Mouse (Mus musculus) embryonic facial prominence, embryonic 13.5 days (tissue): ENCODE measurements at regions not wholly inside any gene's neighbourhood (a gene's known extent, or its start where the extent isn't known, plus 50 kb on each side); places are given as distances from the start of the nearest gene placed in this dataset.

Experiments used
- ATAC-seq: fragments of 200-750 bp; cut with Nextera tagmentation; 2 replicates; pipeline ENCODE4 v1.8.0; 2017; ENCODE audit warnings: low read depth; ENCODE audit not compliant: insufficient number of reproducible peaks, insufficient read depth, low FRiP score, low TSS enrichment
- H3K27ac ChIP-seq: fragments of 300-500 bp; sonication (generic); 2 replicates; pipeline ENCODE4 v1.5.1; 2015; ENCODE audit warnings: moderate library complexity, mild to moderate bottlenecking, inconsistent platforms
- H3K27me3 ChIP-seq: fragments of 300-500 bp; sonication (generic); 2 replicates; pipeline ENCODE4 v1.6.1; 2015; ENCODE audit warnings: mild to moderate bottlenecking, inconsistent platforms
- H3K36me3 ChIP-seq: fragments of 300-500 bp; sonication (generic); 2 replicates; pipeline ENCODE4 v1.6.1; 2015; ENCODE audit warnings: mild to moderate bottlenecking, inconsistent platforms
- H3K4me1 ChIP-seq: fragments of 300-500 bp; sonication (generic); 2 replicates; pipeline ENCODE4 v1.6.1; 2015; ENCODE audit warnings: inconsistent platforms
- H3K4me2 ChIP-seq: fragments of 300-500 bp; sonication (generic); 2 replicates; pipeline ENCODE4 v1.6.1; 2015; ENCODE audit warnings: moderate library complexity, mild to moderate bottlenecking, inconsistent platforms
- H3K4me3 ChIP-seq: fragments of 300-500 bp; sonication (generic); 2 replicates; pipeline ENCODE4 v1.5.1; 2015; ENCODE audit warnings: mild to moderate bottlenecking, inconsistent platforms
- H3K9ac ChIP-seq: fragments of 300-500 bp; sonication (generic); 2 replicates; pipeline ENCODE4 v1.6.1; 2015; ENCODE audit warnings: mild to moderate bottlenecking, inconsistent platforms
- H3K9me3 ChIP-seq: fragments of 300-500 bp; sonication (generic); 2 replicates; pipeline ENCODE4 v1.6.1; 2016; ENCODE audit warnings: inconsistent platforms
- WGBS: fragments of 180-500 bp; shearing (Covaris S2); methylation state at CpG from one replicate; pipeline ENCODE4 v1.1.7; 2015; ENCODE audit warnings: mixed read lengths; 5-methylcytosine and 5-hydroxymethylcytosine counted together

- no peak for ATAC-seq
- no peak overlapping the region for H3K4me2 ChIP-seq
- H3K9me3 ChIP-seq, result no peaks in the 10 kb centered on the region
- peaks cover 3% of the 10 kb centered on the region; the same call in 1 of the 2 replicates for H3K4me1 ChIP-seq
- no peaks in the 10 kb centered on the region for H3K27me3 ChIP-seq
- 83% methylated on average over 4 of the region's 4 CpGs for WGBS
- H3K4me3 ChIP-seq, result no peak overlapping the region
- H3K36me3 ChIP-seq, result no peaks in the 10 kb centered on the region
- H3K27ac ChIP-seq, result no peak overlapping the region
- no peak overlapping the region for H3K9ac ChIP-seq
Observed at GRCm38 (mm10) chr9:51525906-51526305, 197.2 kb upstream of the 1810046K07Rik start.

- Histone ChIP-seq H3K27me3 (no peaks in the 10 kb centered on the region), H3K9ac (no peak overlapping the region), H3K4me1 (no peaks in the 10 kb centered on the region), H3K27ac (no peak overlapping the region), H3K4me3 (no peak overlapping the region), H3K4me2 (no peak overlapping the region), H3K36me3 (no peaks in the 10 kb centered on the region), H3K9me3 (no peaks in the 10 kb centered on the region)
- ATAC-seq, result no peak
- 47% methylated on average over 2 of the region's 2 CpGs for WGBS
Observed at GRCm38 (mm10) chr9:51538894-51539293, 210.2 kb upstream of the 1810046K07Rik start.

GRCm38 (mm10) chr9:51541940-51542339 is 213.2 kb upstream of the 1810046K07Rik start:
- Histone ChIP-seq H3K36me3 (no peaks in the 10 kb centered on the region), H3K4me1 (no peaks in the 10 kb centered on the region), H3K4me3 (no peak overlapping the region), H3K9me3 (no peaks in the 10 kb centered on the region), H3K4me2 (no peak overlapping the region), H3K27me3 (no peaks in the 10 kb centered on the region), H3K27ac (no peak overlapping the region), H3K9ac (no peak overlapping the region)
- no peak for ATAC-seq
- 82% methylated on average over 3 of the region's 3 CpGs for WGBS

DNA sequence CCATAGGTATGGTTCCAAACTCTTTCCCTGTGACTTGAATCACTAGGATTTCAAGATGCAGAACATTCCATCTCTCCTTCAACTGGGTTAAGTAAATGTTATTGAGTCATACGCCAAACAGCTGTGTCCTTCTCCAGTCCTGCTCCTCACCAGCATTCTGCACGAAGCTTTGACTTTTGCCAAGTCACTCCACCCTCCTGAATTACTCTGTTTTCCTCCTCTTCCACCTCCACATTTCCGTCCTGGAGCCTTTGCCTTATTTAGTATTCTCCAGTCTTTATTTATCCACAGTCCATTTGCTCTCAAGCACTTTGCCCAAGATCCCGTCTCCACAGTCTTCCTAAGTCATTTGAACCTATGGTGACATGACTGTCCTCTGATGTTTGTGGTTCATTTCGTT is 193.1 kb upstream of the Arhgap20 start:
- Histone ChIP-seq H3K27ac (no peak overlapping the region), H3K9ac (no peak overlapping the region), H3K4me1 (no peaks in the 10 kb centered on the region), H3K36me3 (no peaks in the 10 kb centered on the region), H3K27me3 (no peaks in the 10 kb centered on the region), H3K4me2 (no peak overlapping the region), H3K9me3 (no peaks in the 10 kb centered on the region), H3K4me3 (no peak overlapping the region)
- no peak for ATAC-seq
- 78% methylated on average over 5 of the region's 5 CpGs for WGBS

DNA sequence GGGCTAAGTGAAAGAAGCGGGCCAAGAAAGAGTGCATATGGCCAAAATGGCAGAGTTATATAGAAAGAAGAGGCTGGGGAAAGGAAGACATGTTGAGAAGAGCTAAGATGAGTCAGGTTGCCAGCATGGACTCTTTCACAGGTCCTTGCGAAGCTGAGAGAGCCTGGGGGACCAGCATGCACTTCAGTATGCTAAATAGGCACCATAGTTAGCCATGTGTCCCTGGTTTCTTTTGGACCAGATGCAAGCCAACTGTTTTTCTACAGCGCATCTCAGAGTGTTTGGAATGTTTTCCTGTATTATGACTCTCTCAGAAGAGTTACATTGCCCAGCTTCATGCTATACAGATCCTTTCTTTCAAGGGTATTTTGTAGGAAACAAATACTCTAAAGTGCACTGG is 183.5 kb upstream of the Arhgap20 start:
- Histone ChIP-seq H3K27me3 (no peaks in the 10 kb centered on the region), H3K36me3 (no peaks in the 10 kb centered on the region), H3K9me3 (no peaks in the 10 kb centered on the region), H3K4me1 (no peaks in the 10 kb centered on the region), H3K4me3 (no peak overlapping the region), H3K9ac (no peak overlapping the region), H3K4me2 (no peak overlapping the region), H3K27ac (no peak overlapping the region)
- ATAC-seq, result no peak
- WGBS, result 89% methylated on average over 3 of the region's 3 CpGs

- no peaks in the 10 kb centered on the region for H3K4me1 ChIP-seq
- 44% methylated on average over 3 of the region's 3 CpGs for WGBS
- no peak overlapping the region for H3K4me3 ChIP-seq
- no peaks in the 10 kb centered on the region for H3K27me3 ChIP-seq
- no peaks in the 10 kb centered on the region for H3K9me3 ChIP-seq
- ATAC-seq, result no peak
- no peak overlapping the region for H3K9ac ChIP-seq
- no peaks in the 10 kb centered on the region for H3K36me3 ChIP-seq
- no peak overlapping the region for H3K27ac ChIP-seq
- no peak overlapping the region for H3K4me2 ChIP-seq
Observed at GRCm38 (mm10) chr9:51593707-51594106, 171.4 kb upstream of the Arhgap20 start.

DNA sequence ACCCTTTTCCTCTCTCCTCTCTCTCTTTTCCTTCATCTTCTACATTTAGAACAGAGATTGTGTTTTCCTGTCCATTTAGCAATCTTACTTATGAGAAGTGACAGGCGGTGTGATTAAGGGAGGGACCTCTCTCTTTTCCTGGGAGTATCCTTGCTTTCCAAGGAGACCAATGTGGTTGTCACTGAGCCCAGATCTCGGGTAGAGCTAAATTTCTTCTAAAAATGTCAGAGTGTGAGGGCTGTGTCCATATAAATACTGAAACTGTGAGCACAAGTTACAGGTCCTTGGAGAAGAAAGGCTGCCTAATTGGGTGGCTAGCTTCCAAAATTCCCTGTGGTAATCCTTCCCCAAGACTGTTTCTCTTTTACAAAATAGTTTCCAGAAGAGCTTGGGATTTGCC is 166.4 kb upstream of the Arhgap20 start:
- no peaks in the 10 kb centered on the region for H3K36me3 ChIP-seq
- H3K4me3 ChIP-seq, result no peak overlapping the region
- H3K4me1 ChIP-seq, result peaks cover 3% of the 10 kb centered on the region; the same call in 1 of the 2 replicates
- H3K9ac ChIP-seq, result no peak overlapping the region
- 64% methylated on average over 2 of the region's 2 CpGs for WGBS
- no peaks in the 10 kb centered on the region for H3K9me3 ChIP-seq
- ATAC-seq, result no peak
- no peak overlapping the region for H3K27ac ChIP-seq
- no peak overlapping the region for H3K4me2 ChIP-seq
- H3K27me3 ChIP-seq, result no peaks in the 10 kb centered on the region

GRCm38 (mm10) chr9:51608158-51608557 is 157.0 kb upstream of the Arhgap20 start:
- no peak overlapping the region for H3K4me3 ChIP-seq
- no peaks in the 10 kb centered on the region for H3K27me3 ChIP-seq
- no peaks in the 10 kb centered on the region for H3K36me3 ChIP-seq
- no peaks in the 10 kb centered on the region for H3K9me3 ChIP-seq
- H3K27ac ChIP-seq, result no peak overlapping the region
- no peak overlapping the region for H3K9ac ChIP-seq
- H3K4me1 ChIP-seq, result peaks cover 6% of the 10 kb centered on the region; the same call in 1 of the 2 replicates
- H3K4me2 ChIP-seq, result no peak overlapping the region
- WGBS, result 74% methylated on average over 1 of the region's 1 CpGs
- no peak for ATAC-seq

- no peaks in the 10 kb centered on the region for H3K9me3 ChIP-seq
- peaks cover 6% of the 10 kb centered on the region; the same call in 1 of the 2 replicates for H3K4me1 ChIP-seq
- no peaks in the 10 kb centered on the region for H3K36me3 ChIP-seq
- H3K4me2 ChIP-seq, result no peak overlapping the region
- H3K9ac ChIP-seq, result no peak overlapping the region
- no peak overlapping the region for H3K27ac ChIP-seq
- H3K4me3 ChIP-seq, result no peak overlapping the region
- WGBS, result 85% methylated on average over 6 of the region's 6 CpGs
- no peaks in the 10 kb centered on the region for H3K27me3 ChIP-seq
- no peak for ATAC-seq
Observed at GRCm38 (mm10) chr9:51608697-51609456, 156.3 kb upstream of the Arhgap20 start.

GRCm38 (mm10) chr9:51626156-51626555 is 139.0 kb upstream of the Arhgap20 start:
- no peak overlapping the region for H3K4me3 ChIP-seq
- no peaks in the 10 kb centered on the region for H3K9me3 ChIP-seq
- H3K36me3 ChIP-seq, result no peaks in the 10 kb centered on the region
- H3K27ac ChIP-seq, result no peak overlapping the region
- H3K9ac ChIP-seq, result no peak overlapping the region
- WGBS, result 87% methylated on average over 4 of the region's 4 CpGs
- no peak for ATAC-seq
- no peaks in the 10 kb centered on the region for H3K4me1 ChIP-seq
- H3K4me2 ChIP-seq, result no peak overlapping the region
- no peaks in the 10 kb centered on the region for H3K27me3 ChIP-seq

GRCm38 (mm10) chr9:51636097-51636496 is 129.0 kb upstream of the Arhgap20 start:
- no peak overlapping the region for H3K4me3 ChIP-seq
- H3K9ac ChIP-seq, result no peak overlapping the region
- no peaks in the 10 kb centered on the region for H3K27me3 ChIP-seq
- peaks cover 11% of the 10 kb centered on the region for H3K4me1 ChIP-seq
- WGBS, result 83% methylated on average over 2 of the region's 2 CpGs
- no peak overlapping the region for H3K4me2 ChIP-seq
- no peak overlapping the region for H3K27ac ChIP-seq
- no peaks in the 10 kb centered on the region for H3K9me3 ChIP-seq
- no peaks in the 10 kb centered on the region for H3K36me3 ChIP-seq
- no peak for ATAC-seq

GRCm38 (mm10) chr9:51636559-51637127 is 128.5 kb upstream of the Arhgap20 start:
- no peak overlapping the region for H3K27ac ChIP-seq
- ATAC-seq, result no peak

More at GRCm38 (mm10) chr9:51636559-51637127, 128.5 kb upstream of the Arhgap20 start:
- Histone ChIP-seq H3K4me3 (no peak overlapping the region), H3K4me2 (no peak overlapping the region), H3K27me3 (no peaks in the 10 kb centered on the region), H3K9me3 (no peaks in the 10 kb centered on the region), H3K36me3 (no peaks in the 10 kb centered on the region), H3K4me1 (peaks cover 11% of the 10 kb centered on the region), H3K9ac (no peak overlapping the region)
- 90% methylated on average over 1 of the region's 1 CpGs for WGBS
